Mouse (Mus musculus) left cerebral cortex, adult 18-20 months (tissue): Measurements from ENCODE around the gene Ddx6. TPM values are rescaled to one million over a fixed set of nuclear protein-coding genes. Genes with fewer than 3 reads are reported as not detected.
"Not testable (repeated sequence)": the region's sequence is repeated elsewhere in the genome, so short reads cannot be mapped to it uniquely, and the experiment has no call there.

Source experiments
- DNase-seq, 2 experiments: peaks; one replicate each; pipeline ENCODE4 v3.0.0; 2021 to 2022; ENCODE audit warnings: low spot score in 2 of 2, mixed read lengths in 1 of 2
- total RNA-seq, 2 experiments: library from RNA; stranded (reverse); gene quantifications; 2 replicates each; pipeline ENCODE4 v1.2.3; 2021

Ddx6 gene
- total RNA-seq, 2 experiments from 2014 or later: 145 to 155 TPM

DNA sequence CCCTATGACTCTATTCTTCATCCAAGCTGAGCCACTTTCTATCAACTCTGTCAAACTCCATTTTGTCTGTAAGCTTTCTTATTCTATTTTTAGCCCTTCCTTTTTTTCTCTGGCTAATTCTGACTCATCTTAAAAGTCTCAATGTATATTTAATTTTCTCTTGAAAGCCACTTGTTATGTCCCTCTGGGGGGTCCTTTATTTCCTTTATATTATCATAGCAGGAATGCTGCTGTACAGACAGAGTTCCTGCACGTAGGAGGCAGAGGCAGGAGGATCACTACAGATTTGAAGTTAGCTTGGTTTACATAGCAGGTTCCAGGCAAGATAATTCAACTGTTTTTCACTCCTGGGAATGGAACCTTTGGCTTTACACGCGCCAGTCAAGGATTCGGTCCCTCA is 11.5 kb upstream of the Ddx6 start:
- DNase-seq: no peak

DNA sequence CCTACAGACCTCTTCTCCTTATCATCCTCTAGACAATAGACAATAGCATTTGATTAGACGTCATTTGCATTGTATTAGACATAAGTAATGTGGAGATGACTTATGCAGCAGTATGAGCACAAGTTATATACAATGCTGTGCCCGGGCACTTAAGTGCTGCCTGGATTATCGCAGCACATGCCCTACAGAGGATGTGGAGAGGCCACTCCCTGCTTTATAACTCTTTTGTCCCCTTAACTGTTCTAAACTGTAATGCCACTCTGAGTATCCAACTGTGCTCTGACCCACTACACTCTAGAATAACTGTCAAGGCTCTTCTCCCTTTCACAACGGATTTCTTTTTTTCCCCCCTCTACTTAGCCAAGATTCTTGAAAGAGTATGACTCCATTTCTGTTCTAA is 10.8 kb upstream of the Ddx6 start:
- no peak for DNase-seq

- no peak for DNase-seq
Observed at GRCm38 (mm10) chr9:44594901-44595536, 9.7 kb upstream of the Ddx6 start.

- DNase-seq: no peak
Observed at GRCm38 (mm10) chr9:44595537-44595930, 9.2 kb upstream of the Ddx6 start.

GRCm38 (mm10) chr9:44597742-44598141 is 7.0 kb upstream of the Ddx6 start:
- DNase-seq: no peak

DNA sequence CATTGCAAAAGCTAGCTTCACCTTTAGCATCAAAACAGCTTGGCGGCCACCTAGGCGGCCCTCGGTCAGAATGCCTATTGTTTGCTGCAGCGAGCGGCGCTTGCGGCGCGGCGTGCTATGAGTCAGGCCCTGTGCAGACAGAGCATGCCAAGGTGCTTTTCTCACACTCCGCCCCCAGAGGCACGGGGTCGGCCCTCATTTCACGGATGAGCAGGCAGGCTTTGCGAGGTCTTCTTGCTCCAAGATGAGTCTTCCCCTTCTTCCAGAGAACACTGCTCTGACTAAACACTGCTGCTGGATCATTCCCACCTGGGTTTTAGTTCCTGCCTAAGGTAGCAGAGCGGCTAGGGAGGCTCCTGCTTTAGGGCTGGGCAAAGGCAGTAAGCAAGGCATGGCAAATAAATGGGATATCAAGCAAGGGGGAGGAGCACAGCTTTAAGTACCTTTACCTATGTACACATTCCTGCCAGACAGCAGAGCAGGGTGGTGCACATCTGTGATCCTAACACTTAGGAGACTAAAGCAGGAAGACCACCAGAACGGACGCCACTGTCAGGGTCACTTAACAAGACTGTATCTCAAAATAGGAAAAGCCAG is 5.7 kb upstream of the Ddx6 start:
- peak; percentile 15 to 16 for DNase-seq

- peak in 1 of 2 experiments; percentile 12 for DNase-seq
Observed at GRCm38 (mm10) chr9:44599616-44600015, 5.1 kb upstream of the Ddx6 start.

DNA sequence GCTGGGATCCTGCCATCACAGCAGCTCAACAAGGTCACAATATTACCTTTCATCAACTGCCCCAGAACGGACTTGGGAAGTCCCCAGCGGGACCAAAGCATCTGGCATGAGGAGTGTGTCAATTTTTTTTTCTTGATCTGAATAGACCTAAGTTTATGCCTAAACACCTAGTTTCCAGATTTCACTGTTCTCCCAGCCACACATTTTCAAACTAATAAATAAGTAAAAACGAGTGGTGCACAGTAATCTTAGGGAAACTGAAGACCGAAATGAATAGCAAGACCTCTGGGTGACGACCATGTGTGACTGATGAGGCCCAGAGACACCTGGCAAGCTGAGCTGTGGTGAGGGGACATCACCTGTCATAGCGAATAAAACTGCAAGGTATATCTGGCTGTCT is 3.9 kb upstream of the Ddx6 start:
- no peak for DNase-seq

GRCm38 (mm10) chr9:44602766-44603165 is 1.9 kb upstream of the Ddx6 start:
- DNase-seq: no peak

GRCm38 (mm10) chr9:44603454-44604289 is 1.0 kb upstream of the Ddx6 start:
- DNase-seq: peak; percentile 19 to 30

- DNase-seq: peak; percentile 76 to 81
Observed at GRCm38 (mm10) chr9:44604290-44604778, 358 bp upstream of the Ddx6 start.

DNA sequence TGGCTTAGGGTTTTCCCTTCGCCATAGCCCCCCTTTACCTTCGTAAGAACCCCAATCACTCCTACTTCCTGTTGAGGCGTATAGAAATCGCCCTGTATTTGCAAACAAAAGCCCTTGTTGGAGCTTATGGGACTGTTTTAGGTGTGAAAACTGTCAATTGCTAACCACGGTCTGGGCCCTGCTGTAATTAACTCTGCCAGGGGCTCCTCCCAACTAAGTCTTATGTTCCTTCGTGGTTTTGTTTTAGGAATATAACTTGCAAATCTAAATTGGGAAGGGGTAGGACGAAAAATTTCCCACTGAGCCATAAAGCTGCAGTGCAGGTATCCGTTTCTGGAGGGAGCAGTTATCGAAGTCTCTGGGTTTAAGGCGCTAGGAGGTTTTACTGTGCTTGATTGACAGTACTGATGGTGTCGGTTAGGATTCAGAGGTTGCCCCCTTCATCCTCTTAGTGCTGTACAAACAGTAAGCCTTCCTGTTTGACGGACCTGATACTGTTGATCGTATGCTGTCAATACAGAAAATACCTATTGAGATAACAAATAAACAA is 999 bp downstream of the Ddx6 start:
- DNase-seq: no peak

DNA sequence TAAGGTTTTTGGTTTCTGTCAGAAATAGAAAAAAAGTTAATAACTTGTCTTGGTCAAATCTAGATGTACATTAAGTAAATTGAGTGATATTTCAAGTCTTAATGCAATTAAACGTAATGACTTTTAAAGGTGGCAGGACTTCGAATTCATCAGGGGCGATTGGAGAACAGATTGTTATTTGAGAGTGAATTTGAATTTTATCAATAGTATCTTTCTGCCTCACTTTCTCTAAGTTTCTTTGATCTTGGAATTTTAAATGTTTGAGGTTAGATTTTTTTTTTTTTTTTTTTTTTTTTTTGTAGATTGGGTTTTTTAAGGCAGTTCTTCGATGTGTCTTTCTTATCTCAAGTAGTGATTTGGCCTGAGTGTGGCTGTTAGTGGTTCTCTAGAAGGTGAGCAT is 2.0 kb downstream of the Ddx6 start:
- no peak for DNase-seq

DNA sequence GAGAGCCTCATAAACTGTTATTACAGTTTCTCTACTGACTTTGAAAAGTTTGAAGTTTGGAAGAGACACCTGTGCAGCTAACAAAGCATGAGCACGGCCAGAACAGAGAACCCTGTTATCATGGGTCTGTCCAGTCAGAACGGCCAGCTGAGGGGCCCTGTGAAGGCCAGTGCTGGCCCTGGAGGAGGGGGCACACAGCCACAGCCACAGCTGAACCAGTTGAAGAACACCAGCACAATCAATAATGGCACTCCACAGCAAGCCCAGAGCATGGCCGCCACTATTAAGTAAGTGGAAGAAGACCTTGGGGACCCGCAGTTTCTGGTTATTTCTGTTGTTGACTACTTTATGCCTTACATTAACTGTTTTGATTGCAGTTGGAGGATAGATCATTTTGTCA is 2.6 kb downstream of the Ddx6 start:
- no peak for DNase-seq

- DNase-seq: peak in 1 of 2 experiments; percentile 6
Observed at GRCm38 (mm10) chr9:44610371-44610770, 5.7 kb downstream of the Ddx6 start.

GRCm38 (mm10) chr9:44613081-44613480 is 8.4 kb downstream of the Ddx6 start:
- not testable (repeated sequence) for DNase-seq

DNA sequence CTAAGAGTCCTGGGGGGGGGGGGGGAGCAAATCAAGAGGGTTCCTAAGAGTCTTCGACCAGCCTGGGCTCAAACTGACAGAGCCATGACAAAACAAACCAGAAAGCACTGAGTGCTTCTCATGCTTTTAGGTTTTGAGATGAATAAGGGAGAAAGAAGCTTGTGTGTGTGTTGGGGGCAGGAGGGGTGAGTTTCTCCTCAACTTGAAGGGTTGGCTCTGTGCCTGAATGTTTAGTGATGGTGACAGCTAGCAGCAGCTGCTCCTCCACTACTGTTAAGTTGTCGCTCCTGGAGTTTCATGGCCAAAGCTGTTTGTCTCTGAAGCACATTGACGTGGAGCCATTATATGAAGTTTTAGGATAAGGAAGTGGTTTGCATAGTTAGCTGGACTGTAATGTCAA is 16.4 kb downstream of the Ddx6 start:
- DNase-seq: no peak

GRCm38 (mm10) chr9:44624390-44624789 is 19.7 kb downstream of the Ddx6 start:
- no peak for DNase-seq

DNA sequence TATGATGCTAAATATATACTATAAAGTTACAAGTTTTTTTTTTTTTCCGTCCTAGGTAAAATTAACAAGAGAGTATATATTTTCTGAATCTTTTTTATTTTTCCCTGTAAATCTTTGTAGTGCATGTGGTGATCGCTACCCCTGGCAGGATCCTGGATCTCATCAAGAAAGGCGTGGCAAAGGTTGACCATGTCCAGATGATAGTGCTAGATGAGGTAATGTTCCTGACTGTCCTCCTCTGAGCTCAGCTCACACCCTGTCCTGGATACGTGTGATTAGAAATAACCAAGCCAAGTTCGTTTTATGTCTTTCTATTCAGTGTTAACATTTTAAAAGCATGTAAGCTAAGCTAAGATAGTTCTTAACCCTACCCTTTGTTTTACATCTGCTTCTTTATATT is 21.6 kb downstream of the Ddx6 start:
- DNase-seq: no peak

DNA sequence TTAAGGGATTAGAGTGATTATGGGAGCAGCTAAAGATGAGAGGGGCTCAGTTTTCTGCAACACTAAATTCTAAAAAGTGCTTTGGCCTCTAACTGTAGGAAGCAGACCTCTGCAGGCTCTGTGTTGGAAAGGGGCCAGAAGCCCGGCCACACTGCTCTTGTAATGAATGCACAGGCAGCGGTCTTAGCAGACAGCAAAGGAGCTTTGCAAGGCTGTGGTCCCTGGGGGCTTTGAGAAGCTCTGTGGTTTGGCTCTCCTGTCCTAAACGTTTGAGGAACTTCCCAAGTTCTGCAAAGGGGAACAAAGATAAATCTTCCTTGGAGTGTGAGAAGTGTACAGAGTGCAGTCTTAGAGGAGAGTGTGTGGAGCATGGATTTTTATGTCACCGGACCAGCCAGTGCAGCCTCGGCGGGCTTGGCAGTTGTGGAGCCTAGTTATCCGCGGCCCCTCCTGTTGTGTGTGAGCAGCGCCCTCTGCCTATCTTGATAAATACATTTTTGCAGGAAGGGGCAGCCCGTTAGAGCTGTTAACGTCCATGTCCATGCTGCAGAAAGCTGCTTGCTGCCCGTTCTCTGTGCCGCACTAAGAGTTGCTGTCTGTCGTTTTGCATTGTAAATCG is 33.0 kb downstream of the Ddx6 start:
- DNase-seq: no peak

DNA sequence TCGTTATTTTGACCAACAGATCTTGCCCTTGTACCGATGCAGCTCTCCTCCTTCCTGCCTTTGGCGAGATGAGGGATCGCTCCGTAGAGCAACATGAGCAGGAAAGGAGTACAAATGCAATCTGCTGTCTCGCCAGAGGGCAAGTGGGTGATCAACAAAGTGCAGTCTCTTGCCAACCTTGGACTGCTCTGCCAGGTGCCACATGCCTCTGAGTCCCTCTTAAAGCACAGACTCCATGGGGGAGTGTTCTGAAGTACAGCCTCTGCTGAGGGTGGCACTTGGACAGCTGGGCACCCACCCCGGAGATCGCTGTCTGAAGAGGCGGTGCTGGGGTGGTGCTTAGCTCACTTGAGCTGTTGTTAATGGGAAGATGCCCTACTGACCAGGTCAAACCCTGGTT is 34.0 kb downstream of the Ddx6 start:
- DNase-seq: not testable (repeated sequence)
